In the genomic region with DNA sequence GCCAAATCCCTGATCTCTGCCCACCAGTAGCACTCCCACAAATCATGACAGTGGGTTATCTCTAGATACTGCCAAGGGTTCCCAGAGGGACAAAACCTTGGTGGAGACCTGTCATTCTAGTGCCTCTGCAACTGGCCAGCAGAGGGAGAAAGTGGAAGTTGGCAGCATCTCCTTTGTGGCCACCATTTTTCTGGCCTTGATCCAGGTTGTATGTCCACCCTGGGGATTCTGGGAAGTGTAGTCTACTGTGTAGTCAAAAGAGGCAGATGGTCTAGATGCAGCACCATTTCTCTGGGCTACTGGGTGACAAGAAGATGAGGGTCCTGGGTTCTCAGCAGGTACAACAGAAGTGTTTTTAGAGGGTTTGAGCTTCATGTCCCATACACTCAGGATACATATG, we compare ENCODE assay signal across 8 mouse cellular contexts.
DNase-seq lines count a peak whose midpoint lies in the region; ATAC-seq and TF ChIP-seq lines count a peak whose summit lies in the region.

No protein-coding gene starts in this region.

- no peaks in the 10 kb centered on the region for H3K36me3 ChIP-seq in embryonic facial prominence, embryonic 11.5 days (replicated peaks; ENCODE audit: control insufficient read depth, insufficient read depth, low read depth, low read length)
- no peaks in the 10 kb centered on the region for H3K36me3 ChIP-seq in embryonic facial prominence, embryonic 10.5 days (replicated peaks)
- H3K36me3 ChIP-seq in liver, adult 2 months (ENCODE audit: control insufficient read depth, insufficient read depth, low read length), result no peaks in the 10 kb centered on the region

- TF ChIP-seq CTCF in liver, adult 2 months (IDR thresholded peaks at IDR 0.05; ENCODE audit: low read depth, low read length), result peak; percentile 16; the same call in 1 of the 2 replicates

- DNase-seq in embryonic facial prominence, embryonic 11.5 days (ENCODE audit: low spot score), result peak; percentile 27
- no peak for DNase-seq in embryonic facial prominence, embryonic 10.5 days (ENCODE audit: low spot score)
- DNase-seq in liver, adult 2 months (ENCODE audit: extremely low read depth, low read depth, low spot score), result peak; percentile 31
- no peak for DNase-seq in liver
- DNase-seq in adrenal gland, adult 8-10 months, result peak; percentile 20
- peak; percentile 6 for DNase-seq in gonadal fat pad, adult 2 months (ENCODE audit: low read depth)
- no peak for DNase-seq in ovary, postnatal 36 days (ENCODE audit: low spot score)

- H3K9me3 ChIP-seq in embryonic facial prominence, embryonic 11.5 days (replicated peaks; ENCODE audit: control insufficient read depth, low read length), result no peaks in the 10 kb centered on the region
- H3K9me3 ChIP-seq in embryonic facial prominence, embryonic 10.5 days, result no peaks in the 10 kb centered on the region

- H3K27me3 ChIP-seq in embryonic facial prominence, embryonic 11.5 days (ENCODE audit: control insufficient read depth, insufficient read depth, low read length), result no peaks in the 10 kb centered on the region
- H3K27me3 ChIP-seq in embryonic facial prominence, embryonic 10.5 days (replicated peaks; ENCODE audit: low read depth, poor library complexity, severe bottlenecking), result peaks cover 16% of the 10 kb centered on the region
- H3K27me3 ChIP-seq in liver, adult 2 months (ENCODE audit: control insufficient read depth, insufficient read depth, low read length), result no peaks in the 10 kb centered on the region

- no peak for TF ChIP-seq POLR2A in liver, adult 2 months (IDR thresholded peaks at IDR 0.05; ENCODE audit: extremely low read depth, insufficient read depth, low read length)

- H3K4me1 ChIP-seq in embryonic facial prominence, embryonic 11.5 days (ENCODE audit: control insufficient read depth, insufficient read depth, low read length), result no peaks in the 10 kb centered on the region
- H3K4me1 ChIP-seq in embryonic facial prominence, embryonic 10.5 days, result peaks cover 6% of the 10 kb centered on the region
- no peaks in the 10 kb centered on the region for H3K4me1 ChIP-seq in liver, adult 2 months (ENCODE audit: control insufficient read depth, insufficient read depth, low read length)

- no peak overlapping the region for H3K4me3 ChIP-seq in embryonic facial prominence, embryonic 11.5 days (ENCODE audit: low read depth, low read length)
- H3K4me3 ChIP-seq in embryonic facial prominence, embryonic 10.5 days, result no peak overlapping the region
- H3K4me3 ChIP-seq in liver, adult 2 months (ENCODE audit: insufficient read depth, low read depth, low read length), result no peak overlapping the region

- H3K9ac ChIP-seq in embryonic facial prominence, embryonic 11.5 days (replicated peaks; ENCODE audit: low read length), result no peak overlapping the region
- H3K9ac ChIP-seq in liver, adult 2 months (ENCODE audit: low read depth, low read length), result no peak overlapping the region

- ATAC-seq in embryonic facial prominence, embryonic 11.5 days (replicated peaks; ENCODE audit: insufficient number of reproducible peaks, low FRiP score, low TSS enrichment, low read depth), result no peak
- peak; percentile 19 for ATAC-seq in megakaryocyte-erythroid progenitor cell, adult 5-6 weeks (replicated peaks; ENCODE audit: low FRiP score, low TSS enrichment, poor library complexity, severe bottlenecking)

- no peak overlapping the region for H3K27ac ChIP-seq in embryonic facial prominence, embryonic 11.5 days (replicated peaks; ENCODE audit: low read depth, low read length)
- H3K27ac ChIP-seq in embryonic facial prominence, embryonic 10.5 days (replicated peaks), result no peak overlapping the region
- no peak overlapping the region for H3K27ac ChIP-seq in liver, adult 2 months (replicated peaks; ENCODE audit: insufficient read depth, low read depth, low read length)

- H3K79me2 ChIP-seq in liver, adult 2 months (ENCODE audit: control insufficient read depth, insufficient read depth, low read length), result no peaks in the 10 kb centered on the region

- no peak overlapping the region for H3K4me2 ChIP-seq in embryonic facial prominence, embryonic 11.5 days (ENCODE audit: low read depth, low read length)

Comparison
In these comparisons a context has a peak if more than half of its experiments do, and no peak if none do; other contexts are left out.
1. DNase-seq: peak in embryonic facial prominence, embryonic 11.5 days (single experiment), liver, adult 2 months (single experiment), adrenal gland, adult 8-10 months (single experiment) and gonadal fat pad, adult 2 months (single experiment); none in embryonic facial prominence, embryonic 10.5 days (single experiment), liver (single experiment) and ovary, postnatal 36 days (single experiment).